Mouse (Mus musculus) midbrain, embryonic 14.5 days (tissue): ENCODE data around the gene Ccsap. TPM values are rescaled to one million over a fixed set of nuclear protein-coding genes. Genes with fewer than 3 reads are reported as not detected.

Experiments
- ATAC-seq: fragments of 200-750 bp; cut with Nextera tagmentation; 2 replicates; pipeline ENCODE4 v1.8.0; 2017; ENCODE audit warnings: moderate number of reproducible peaks, moderate library complexity; ENCODE audit not compliant: low FRiP score, low TSS enrichment
- DNase-seq: peaks from one replicate; pipeline ENCODE4 v3.0.0-alpha.2; 2015
- H3K27ac ChIP-seq: fragments of 300-500 bp; sonication (generic); replicated peaks from 2 replicates; pipeline ENCODE4 v1.5.1; 2014; ENCODE audit warnings: mild to moderate bottlenecking, low read depth, low read length, moderate library complexity
- H3K27me3 ChIP-seq: fragments of 300-500 bp; sonication (generic); 2 replicates; pipeline ENCODE4 v1.6.1; 2014; ENCODE audit warnings: low read length, control low read depth, mixed read lengths; ENCODE audit not compliant: control insufficient read depth, insufficient read depth
- H3K36me3 ChIP-seq: fragments of 300-500 bp; sonication (generic); 2 replicates; pipeline ENCODE4 v1.6.1; 2014; ENCODE audit warnings: low read length, control low read depth; ENCODE audit not compliant: control insufficient read depth, insufficient read depth
- H3K4me1 ChIP-seq: fragments of 300-500 bp; sonication (generic); 2 replicates; pipeline ENCODE4 v1.6.1; 2014; ENCODE audit warnings: mild to moderate bottlenecking, antibody characterized with exemption, low read length, control low read depth; ENCODE audit not compliant: control insufficient read depth, insufficient read depth
- H3K4me2 ChIP-seq: fragments of 300-500 bp; sonication (generic); 2 replicates; pipeline ENCODE4 v1.6.1; 2014; ENCODE audit warnings: mild to moderate bottlenecking, low read length, moderate library complexity
- H3K4me3 ChIP-seq: fragments of 300-500 bp; sonication (generic); replicated peaks from 2 replicates; pipeline ENCODE4 v1.5.1; 2014; ENCODE audit warnings: low read depth, low read length
- H3K9ac ChIP-seq: fragments of 300-500 bp; sonication (generic); replicated peaks from 2 replicates; pipeline ENCODE4 v1.6.1; 2014; ENCODE audit warnings: mild to moderate bottlenecking, low read length, moderate library complexity
- H3K9me3 ChIP-seq: fragments of 300-500 bp; sonication (generic); 2 replicates; pipeline ENCODE4 v1.6.1; 2016; ENCODE audit warnings: low read length, control low read depth, mixed read lengths; ENCODE audit not compliant: control insufficient read depth
- WGBS: fragments of 180-500 bp; shearing (Covaris S2); extraction: QIAGEN DNeasy Blood & Tissue Kit; methylation state at CpG from one replicate; pipeline ENCODE4 v1.1.7; 2014; 5-methylcytosine and 5-hydroxymethylcytosine counted together
- polyA plus RNA-seq: library from polyadenylated mRNA; unstranded; fragments of >200 nt; fragmentation: Nextera tagmentation; extraction: Ambion mirVana; gene quantifications from 2 replicates; pipeline ENCODE4 v1.2.1, GENCODE M21; 2014

Ccsap gene
- polyA plus RNA-seq, 1 experiment from 2014 or later = 4.5 TPM

DNA sequence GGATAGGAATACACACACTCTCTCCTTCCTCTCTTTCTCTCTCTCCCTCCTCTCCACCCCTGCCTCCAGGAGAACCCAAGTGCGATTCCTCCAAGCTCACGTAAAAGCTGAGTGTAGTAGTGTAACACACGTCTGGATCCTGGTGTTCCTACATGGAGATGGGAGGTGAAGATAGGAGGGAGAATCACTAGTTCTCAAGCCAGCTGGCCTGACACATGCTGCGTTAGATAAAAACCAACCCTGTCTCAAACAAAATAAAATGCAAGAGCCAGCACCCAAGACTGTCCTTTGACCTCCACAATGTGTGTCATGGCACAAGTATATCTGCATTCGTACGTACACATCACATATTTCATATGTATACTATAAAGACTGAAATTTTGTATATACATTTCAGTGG lies 39.2 kb downstream of the Ccsap start:
- WGBS = 94% methylated on average over 6 of the region's 6 CpGs
- H3K27ac ChIP-seq = no peak overlapping the region

DNA sequence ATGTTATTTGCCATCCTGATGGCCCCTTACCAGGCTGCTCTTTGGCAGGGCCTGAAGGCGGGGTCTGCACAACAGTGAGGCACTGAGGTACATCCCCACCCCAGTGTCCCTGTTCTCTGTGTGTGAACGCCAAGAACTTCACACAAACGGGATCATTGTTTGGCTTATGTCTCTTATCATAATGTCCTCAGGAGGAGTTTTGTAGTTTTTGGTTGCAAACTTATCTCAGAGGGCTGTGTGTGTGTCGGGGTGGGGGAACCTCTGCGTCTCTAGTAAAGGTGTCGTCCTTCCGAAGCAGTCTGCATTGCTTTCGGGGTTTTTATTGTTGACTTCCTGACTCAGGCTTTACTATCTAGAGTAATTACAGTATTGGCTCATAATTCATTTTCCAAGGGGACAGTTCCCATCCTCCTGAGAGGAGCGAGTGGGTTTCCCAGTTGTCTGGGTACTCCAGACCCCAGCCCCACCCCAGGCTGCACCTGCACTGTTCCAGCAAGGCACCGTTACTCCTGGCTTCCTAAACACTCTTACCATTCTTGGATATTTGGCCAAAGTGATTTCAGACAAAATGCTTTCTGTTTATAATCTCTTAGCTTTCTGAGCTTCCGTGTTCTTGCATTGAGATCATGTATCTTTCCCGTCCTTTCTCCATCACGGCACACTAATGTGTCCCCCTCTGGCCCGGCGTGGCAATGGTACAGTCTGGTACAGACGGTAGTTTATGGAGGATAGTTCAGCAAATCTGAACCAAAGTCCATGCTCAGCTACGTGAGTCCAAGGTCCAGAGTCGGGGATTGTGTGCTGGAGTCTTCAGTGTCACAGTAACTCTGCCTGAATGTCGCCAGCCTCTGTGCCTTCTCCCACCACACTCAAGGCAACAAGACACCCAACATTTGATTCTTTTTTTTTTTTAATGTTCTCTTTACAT lies 40.1 kb downstream of the Ccsap start:
- WGBS = 96% methylated on average over 19 of the region's 19 CpGs

More for the DNA sequence above, 39.2 kb downstream of the Ccsap start:
- Histone ChIP-seq H3K27me3 (no peaks in the 10 kb centered on the region), H3K36me3 (peaks cover 22% of the 10 kb centered on the region), H3K4me1 (no peaks in the 10 kb centered on the region), H3K4me3 (no peak overlapping the region), H3K9ac (no peak overlapping the region), H3K4me2 (no peak overlapping the region), H3K9me3 (no peaks in the 10 kb centered on the region)
- no peak for ATAC-seq
- DNase-seq = no peak

DNA sequence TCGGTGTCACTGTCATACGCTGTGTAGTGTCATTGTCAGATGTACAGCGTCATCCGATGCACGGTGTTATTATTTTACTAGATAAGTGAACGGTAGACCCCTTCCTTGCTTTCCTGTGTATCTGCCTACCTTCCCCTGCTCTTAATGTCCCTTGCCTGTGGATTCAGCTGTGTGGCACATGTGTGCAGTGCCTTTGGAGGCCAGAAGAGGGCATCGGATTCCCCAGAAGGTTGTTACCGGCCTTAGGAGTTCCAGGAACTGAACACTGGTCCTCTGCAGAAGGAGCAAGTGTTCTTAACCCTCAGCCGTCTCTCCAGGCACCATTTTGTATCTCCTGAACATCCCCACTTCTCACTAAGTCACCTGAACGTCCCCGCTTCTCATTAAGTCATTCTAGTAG lies 42.3 kb downstream of the Ccsap start:
- Histone ChIP-seq H3K27ac (no peak overlapping the region), H3K9ac (no peak overlapping the region), H3K4me3 (no peak overlapping the region), H3K4me1 (no peaks in the 10 kb centered on the region), H3K27me3 (no peaks in the 10 kb centered on the region), H3K4me2 (no peak overlapping the region), H3K9me3 (no peaks in the 10 kb centered on the region), H3K36me3 (0 out of 2 replicates have a peak, but pooled peaks cover 4% of the 10 kb centered on the region)
- DNase-seq (no peak), ATAC-seq (no peak)
- WGBS = 89% methylated on average over 11 of the region's 11 CpGs

More for the DNA sequence above, 40.1 kb downstream of the Ccsap start:
- no peak overlapping the region for H3K9ac ChIP-seq
- H3K27me3 ChIP-seq = no peaks in the 10 kb centered on the region
- DNase-seq (no peak), ATAC-seq (no peak)
- peaks cover 17% of the 10 kb centered on the region; the same call in 1 of the 2 replicates for H3K36me3 ChIP-seq
- no peak overlapping the region for H3K27ac ChIP-seq
- H3K4me2 ChIP-seq = no peak overlapping the region
- no peak overlapping the region for H3K4me3 ChIP-seq
- H3K9me3 ChIP-seq = no peaks in the 10 kb centered on the region
- no peaks in the 10 kb centered on the region for H3K4me1 ChIP-seq

DNA sequence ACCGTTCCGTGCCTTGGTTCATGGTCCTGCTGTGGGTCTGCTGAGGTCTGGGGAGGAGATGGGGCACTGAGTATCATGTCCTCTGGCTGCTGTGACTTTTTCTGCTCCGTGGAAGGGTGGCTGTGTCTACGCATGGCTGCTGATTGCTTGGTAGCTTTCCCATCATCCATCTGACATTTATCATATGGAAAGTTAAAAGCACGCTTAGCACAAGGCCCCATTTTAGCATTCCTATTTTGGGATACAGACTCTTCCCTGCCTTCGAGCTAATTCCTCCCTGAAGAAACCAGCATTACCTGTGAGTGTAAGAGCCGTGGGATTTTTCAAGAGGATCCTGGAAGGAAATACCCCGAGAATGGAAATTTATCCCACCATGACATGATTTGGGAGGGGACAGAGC lies 43.1 kb downstream of the Ccsap start:
- no peaks in the 10 kb centered on the region for H3K4me1 ChIP-seq
- no peaks in the 10 kb centered on the region for H3K9me3 ChIP-seq
- H3K4me2 ChIP-seq = no peak overlapping the region
- H3K27ac ChIP-seq = no peak overlapping the region
- no peaks in the 10 kb centered on the region for H3K27me3 ChIP-seq
- DNase-seq (no peak), ATAC-seq (no peak)
- WGBS = 88% methylated on average over 8 of the region's 8 CpGs
- H3K9ac ChIP-seq = no peak overlapping the region
- H3K4me3 ChIP-seq = no peak overlapping the region
- H3K36me3 ChIP-seq = 0 out of 2 replicates have a peak, but pooled peaks cover 4% of the 10 kb centered on the region

DNA sequence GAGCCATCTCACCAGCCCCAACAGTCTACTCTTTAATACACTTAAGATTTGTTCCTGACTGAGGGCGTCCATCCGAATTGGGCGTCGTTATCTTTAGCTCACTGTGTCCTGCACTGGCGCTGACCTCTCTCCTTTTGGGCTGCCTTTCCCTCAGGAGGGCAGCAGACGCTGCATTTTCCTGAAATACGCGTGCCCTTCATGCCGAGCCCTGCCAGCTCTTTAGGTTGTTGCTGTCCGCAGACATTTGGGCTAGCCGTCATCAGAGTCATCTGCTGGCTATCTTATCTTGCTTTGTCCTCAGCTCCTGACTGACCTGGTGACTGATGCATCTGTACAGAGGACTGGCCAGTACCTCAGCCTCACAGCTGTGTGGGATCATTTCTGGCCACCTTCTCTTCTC lies 44.7 kb downstream of the Ccsap start:
- no peak for ATAC-seq
- H3K4me1 ChIP-seq = no peaks in the 10 kb centered on the region

DNA sequence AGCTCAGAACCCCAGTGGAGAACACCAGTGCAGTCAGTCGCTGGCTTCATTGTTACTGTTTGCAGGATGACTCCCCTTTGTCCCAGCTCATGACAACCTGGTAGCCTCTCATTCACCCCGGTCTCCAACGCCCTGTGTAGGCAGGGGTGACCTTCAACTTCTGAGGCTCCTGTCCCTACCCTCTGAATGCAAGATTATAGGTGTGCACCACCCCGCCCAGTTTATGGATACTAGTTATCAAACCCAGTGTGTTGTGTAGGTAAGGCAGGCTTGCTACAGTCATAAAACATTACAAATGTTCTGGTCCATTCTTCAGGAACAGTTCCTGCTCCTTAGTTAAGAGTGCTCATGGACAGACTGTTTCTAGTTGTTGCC lies 46.1 kb downstream of the Ccsap start:
- ATAC-seq (no peak), DNase-seq (no peak)
- H3K4me1 ChIP-seq = no peaks in the 10 kb centered on the region
- H3K36me3 ChIP-seq = 0 out of 2 replicates have a peak, but pooled peaks cover 4% of the 10 kb centered on the region
- no peak overlapping the region for H3K9ac ChIP-seq
- WGBS = 90% methylated on average over 4 of the region's 4 CpGs
- no peaks in the 10 kb centered on the region for H3K9me3 ChIP-seq
- H3K4me2 ChIP-seq = no peak overlapping the region
- H3K4me3 ChIP-seq = no peak overlapping the region
- no peaks in the 10 kb centered on the region for H3K27me3 ChIP-seq
- no peak overlapping the region for H3K27ac ChIP-seq

More for the DNA sequence above, 44.7 kb downstream of the Ccsap start:
- WGBS = 90% methylated on average over 11 of the region's 11 CpGs
- Histone ChIP-seq H3K36me3 (0 out of 2 replicates have a peak, but pooled peaks cover 4% of the 10 kb centered on the region), H3K4me2 (no peak overlapping the region), H3K27me3 (no peaks in the 10 kb centered on the region), H3K27ac (no peak overlapping the region), H3K9ac (no peak overlapping the region), H3K9me3 (no peaks in the 10 kb centered on the region), H3K4me3 (no peak overlapping the region)
- DNase-seq = no peak

DNA sequence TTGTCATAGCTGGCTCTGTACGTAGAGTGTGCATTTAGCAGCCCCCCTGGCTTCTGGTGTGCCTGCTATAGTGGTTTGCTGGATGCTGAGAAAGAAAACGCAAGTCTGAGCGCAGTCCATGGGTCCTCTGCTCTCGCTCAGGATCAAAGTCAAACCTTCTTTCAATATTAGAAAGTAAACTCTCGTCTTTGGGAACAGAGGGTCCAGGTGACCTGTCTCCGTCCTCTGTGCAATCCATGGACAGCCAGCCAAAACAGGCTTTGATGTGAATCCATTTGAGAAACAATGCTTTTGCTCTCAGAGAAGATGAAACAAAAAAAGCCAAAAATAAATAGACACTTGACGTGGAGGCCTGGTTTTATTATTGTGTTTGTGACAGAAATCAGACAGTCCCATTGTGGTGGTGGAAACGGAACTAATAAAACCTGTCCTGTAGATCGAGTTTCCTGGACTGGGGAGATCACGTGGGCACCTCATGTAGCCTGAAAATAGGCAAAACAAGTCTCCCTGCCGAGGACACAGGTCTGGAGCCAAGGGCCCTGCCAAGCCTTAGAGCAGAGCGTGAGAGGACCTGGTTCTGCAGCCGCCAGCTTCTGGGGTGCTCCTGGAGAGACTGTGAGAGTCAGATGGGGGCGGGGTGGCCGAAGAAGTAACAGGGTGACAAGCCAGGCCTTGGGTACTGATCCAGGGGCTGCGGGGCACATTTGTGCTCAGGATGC lies 46.7 kb downstream of the Ccsap start:
- Histone ChIP-seq H3K27ac (no peak overlapping the region), H3K27me3 (no peaks in the 10 kb centered on the region), H3K9me3 (no peaks in the 10 kb centered on the region), H3K4me2 (no peak overlapping the region), H3K4me3 (no peak overlapping the region), H3K36me3 (0 out of 2 replicates have a peak, but pooled peaks cover 4% of the 10 kb centered on the region), H3K9ac (no peak overlapping the region), H3K4me1 (no peaks in the 10 kb centered on the region)
- WGBS = 79% methylated on average over 16 of the region's 16 CpGs
- ATAC-seq (no peak), DNase-seq (no peak)

DNA sequence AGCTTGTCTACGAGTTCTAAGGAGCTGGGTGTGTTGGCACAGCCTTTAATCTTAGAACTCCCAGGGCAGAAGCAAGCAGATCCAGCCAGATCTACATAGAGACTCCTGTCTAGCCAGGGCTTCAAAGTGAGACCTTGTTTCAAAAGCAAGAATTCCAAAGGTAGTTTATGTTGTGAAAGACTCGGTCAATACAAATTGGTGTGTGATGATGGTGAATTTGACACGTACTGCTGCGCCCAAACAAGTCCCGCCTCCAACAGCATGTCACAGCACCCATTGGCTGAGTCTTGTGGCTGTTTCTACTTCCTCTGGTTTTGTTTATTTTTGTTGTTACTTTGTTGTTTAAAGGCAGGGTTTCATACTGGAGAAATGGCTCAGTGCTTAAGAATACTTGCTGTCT lies 47.8 kb downstream of the Ccsap start:
- no peak overlapping the region for H3K4me3 ChIP-seq
- no peak overlapping the region for H3K4me2 ChIP-seq
- H3K27ac ChIP-seq = no peak overlapping the region
- ATAC-seq (no peak), DNase-seq (no peak)
- WGBS = 87% methylated on average over 5 of the region's 5 CpGs
- H3K9ac ChIP-seq = no peak overlapping the region
- no peaks in the 10 kb centered on the region for H3K27me3 ChIP-seq
- H3K4me1 ChIP-seq = peaks cover 6% of the 10 kb centered on the region
- 0 out of 2 replicates have a peak, but pooled peaks cover 4% of the 10 kb centered on the region for H3K36me3 ChIP-seq
- H3K9me3 ChIP-seq = no peaks in the 10 kb centered on the region
